Mouse (Mus musculus) frontal cortex, postnatal 25 days (tissue): ENCODE measurements around the gene Psme4.
"Not testable (repeated sequence)": the region's sequence is repeated elsewhere in the genome, so short reads cannot be mapped to it uniquely, and the experiment has no call there.

Source experiments
- DNase-seq, 2 experiments: peaks; one replicate each; pipeline ENCODE4 v3.0.0; 2022; ENCODE audit warnings: low spot score in 2 of 2

Gene Psme4

GRCm38 (mm10) chr11:30771267-30771903 is at the start of gene Psme4:
Gene Psme4, plus strand, starts transcription at chr11:30771726.
- DNase-seq, result peak; percentile 83 to 89

- no peak for DNase-seq
Measured at GRCm38 (mm10) chr11:30723438-30723837, 48.1 kb upstream of the Psme4 start.

- no peak for DNase-seq
Measured at GRCm38 (mm10) chr11:30730721-30731120, 40.8 kb upstream of the Psme4 start.

DNA sequence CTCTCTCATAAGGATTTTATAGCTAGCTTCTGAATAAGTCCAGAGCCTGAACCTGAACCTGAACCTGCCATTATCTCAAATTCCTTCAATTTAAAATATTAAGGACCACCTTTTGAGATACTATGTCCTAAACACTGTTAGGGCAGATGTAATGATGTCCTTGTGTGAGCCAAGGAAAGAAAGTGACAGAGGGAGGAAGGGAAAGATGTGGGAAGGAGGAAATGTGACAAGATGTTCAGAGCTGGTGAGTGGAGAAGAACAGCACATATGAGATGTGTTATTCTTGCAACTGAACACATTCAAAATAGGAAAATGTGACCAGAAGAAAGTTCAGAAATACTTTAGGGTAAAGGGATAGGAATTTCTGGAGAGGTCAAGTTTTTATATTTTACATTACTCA is 38.1 kb upstream of the Psme4 start:
- DNase-seq, result no peak

GRCm38 (mm10) chr11:30743991-30744390 is 27.5 kb upstream of the Psme4 start:
- DNase-seq, result no peak

DNA sequence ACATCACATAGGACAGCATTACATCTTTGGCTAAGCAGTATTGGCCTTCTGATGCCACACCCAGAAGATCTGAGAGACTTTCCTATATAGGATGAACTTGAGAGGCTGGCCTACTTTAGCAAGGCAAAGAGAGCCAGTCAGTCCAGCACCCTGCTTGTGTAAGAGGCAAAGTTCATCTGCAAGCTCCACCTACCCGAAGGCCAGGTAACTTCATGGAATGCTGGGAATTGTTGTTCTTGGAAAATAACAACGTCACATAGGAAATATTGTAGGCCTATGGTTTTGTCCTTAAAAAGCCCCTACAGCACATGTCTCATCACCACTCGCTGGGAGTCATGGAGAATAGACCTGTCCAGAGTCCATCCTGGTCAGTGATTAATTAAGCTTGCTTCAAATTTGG is 22.6 kb upstream of the Psme4 start:
- no peak for DNase-seq

GRCm38 (mm10) chr11:30749587-30749986 is 21.9 kb upstream of the Psme4 start:
- no peak for DNase-seq

- no peak for DNase-seq
Measured at GRCm38 (mm10) chr11:30750039-30750823, 21.3 kb upstream of the Psme4 start.

GRCm38 (mm10) chr11:30752956-30753355 is 18.6 kb upstream of the Psme4 start:
- no peak for DNase-seq

GRCm38 (mm10) chr11:30754486-30754854 is 17.1 kb upstream of the Psme4 start:
- not testable (repeated sequence) for DNase-seq

GRCm38 (mm10) chr11:30754855-30755530 is 16.5 kb upstream of the Psme4 start:
- no peak for DNase-seq

DNA sequence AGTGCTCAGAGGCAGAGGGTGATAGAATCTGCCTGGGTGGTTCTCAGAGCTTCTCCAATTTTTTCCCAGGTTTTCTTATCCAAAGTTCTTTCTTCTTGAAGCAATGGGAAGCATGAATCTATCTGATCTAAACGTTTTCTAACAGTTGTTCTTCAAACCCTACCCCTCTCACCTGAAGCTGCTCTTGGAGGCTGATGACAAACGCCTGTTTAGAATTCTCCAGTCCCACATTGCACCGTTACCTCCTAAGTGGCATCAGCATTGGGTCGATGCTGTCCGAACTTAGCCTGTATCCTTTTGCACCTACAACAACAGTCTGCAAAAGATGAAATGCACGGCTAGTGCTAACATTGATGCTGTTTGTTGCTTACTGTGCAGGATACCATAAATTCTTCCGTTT is 10.1 kb upstream of the Psme4 start:
- no peak for DNase-seq

- DNase-seq, result no peak
Measured at GRCm38 (mm10) chr11:30761891-30762290, 9.6 kb upstream of the Psme4 start.

DNA sequence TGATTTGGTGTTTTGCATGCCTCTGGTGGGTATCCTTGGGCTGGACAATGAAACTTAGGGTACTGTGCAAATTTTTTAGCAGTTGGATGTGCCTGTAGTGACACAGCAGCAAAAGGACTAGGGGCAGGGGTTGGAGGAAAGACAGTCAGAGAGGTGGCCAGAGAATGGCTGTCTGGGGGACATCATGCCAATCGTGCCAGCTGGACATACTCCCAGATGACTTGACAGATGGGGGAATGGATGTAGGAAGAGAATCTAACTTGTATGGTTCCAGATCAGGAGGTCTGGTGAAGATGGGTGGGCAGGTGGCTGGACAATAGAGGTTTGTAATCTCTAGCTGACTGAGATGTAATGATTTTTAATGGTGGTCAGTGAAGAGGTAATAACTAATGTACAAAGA is 6.5 kb upstream of the Psme4 start:
- DNase-seq, result no peak

- no peak for DNase-seq
Measured at GRCm38 (mm10) chr11:30770817-30771216, 709 bp upstream of the Psme4 start.

DNA sequence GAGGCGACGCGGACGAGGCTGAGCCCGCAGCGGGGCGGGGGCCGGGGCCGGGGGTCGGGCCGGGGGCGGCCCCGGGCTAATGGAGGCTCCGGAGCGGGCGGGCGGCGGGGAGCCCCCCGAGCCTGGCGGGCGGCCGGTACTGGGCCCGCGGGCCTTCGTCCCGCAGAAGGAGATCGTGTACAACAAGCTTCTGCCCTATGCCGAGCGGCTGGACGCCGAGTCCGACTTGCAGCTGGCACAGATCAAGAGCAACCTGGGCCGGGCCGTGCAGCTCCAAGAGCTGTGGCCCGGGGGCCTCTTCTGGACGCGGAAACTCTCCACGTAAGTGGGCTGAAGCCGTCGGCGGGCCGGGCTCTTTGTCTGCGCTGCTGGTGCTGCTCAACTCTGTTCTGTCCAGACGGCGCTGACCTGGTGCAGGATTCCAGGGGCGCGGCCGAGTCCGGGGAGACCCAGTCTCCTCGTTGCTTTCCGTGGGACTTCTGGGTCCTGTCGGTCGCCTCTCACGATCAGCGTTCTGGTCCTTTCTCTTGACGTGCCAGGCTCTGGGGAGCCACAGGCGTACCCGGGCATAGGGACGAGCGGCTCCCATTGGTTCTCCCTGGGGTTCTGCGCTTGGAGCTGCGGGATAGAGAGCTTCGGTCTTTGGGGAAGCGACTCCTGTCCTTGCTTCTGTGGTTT is 517 bp downstream of the Psme4 start:
- peak; percentile 31 to 37 for DNase-seq

- DNase-seq, result no peak
Measured at GRCm38 (mm10) chr11:30772777-30773417, 1.4 kb downstream of the Psme4 start.

GRCm38 (mm10) chr11:30774638-30775037 is 3.1 kb downstream of the Psme4 start:
- DNase-seq, result no peak

DNA sequence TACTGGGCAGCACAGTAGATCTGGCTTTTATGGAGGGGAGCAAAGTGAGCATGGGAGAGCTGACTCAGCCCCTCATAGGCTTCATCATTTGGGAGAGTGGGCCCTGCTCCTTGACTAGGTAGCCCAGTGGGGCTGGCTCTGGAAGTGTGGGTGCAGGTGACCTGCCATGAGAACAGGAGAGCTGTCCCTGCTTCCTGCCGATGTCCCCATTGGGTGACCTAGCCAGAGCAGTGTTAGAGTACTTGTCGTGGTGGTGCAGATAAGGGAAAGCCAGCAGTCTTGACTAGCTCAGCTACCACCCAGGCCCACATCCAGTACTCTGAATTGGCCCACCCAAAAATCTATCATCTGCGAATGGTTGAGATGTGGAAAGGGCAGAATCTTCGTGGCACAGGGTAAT is 6.0 kb downstream of the Psme4 start:
- DNase-seq, result no peak

DNA sequence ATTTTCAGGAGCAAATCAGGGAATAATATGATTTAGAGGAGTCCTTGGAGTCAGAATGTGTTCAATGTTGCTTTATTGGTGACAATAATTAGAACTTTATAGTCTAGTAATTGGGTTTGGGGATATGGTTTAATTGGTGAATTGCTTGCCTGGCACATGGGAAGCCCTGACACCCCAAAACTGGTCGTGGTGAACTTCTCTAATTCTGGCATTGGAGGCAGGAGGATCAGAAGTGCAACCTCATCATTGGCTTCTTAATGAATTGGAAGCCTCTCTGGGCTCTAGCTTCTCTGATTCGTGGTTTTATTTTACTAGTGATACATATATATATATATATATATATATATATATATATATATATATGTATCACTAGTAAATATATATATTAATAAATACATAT is 9.4 kb downstream of the Psme4 start:
- DNase-seq, result no peak

GRCm38 (mm10) chr11:30781612-30782011 is 10.1 kb downstream of the Psme4 start:
- no peak for DNase-seq

DNA sequence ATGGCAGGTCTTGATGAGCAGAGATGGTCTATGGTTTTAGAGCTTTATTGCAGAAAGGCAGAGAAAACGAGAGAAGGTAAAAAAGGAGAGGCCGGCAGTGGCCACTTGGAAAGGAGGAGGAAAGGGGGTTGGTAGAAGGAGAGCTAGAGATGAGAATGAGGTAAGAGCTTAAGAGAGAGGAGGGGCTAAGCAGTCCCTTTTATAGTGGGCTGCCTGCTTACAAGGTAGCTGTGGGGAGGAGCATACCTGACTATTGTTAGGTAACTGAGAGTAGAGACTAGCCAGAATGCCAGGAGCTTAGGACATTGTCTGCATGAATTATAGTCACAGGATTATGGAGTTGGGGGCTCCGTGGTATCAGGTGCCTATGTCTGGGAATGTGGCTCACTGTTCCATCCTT is 14.0 kb downstream of the Psme4 start:
- DNase-seq, result no peak
